Mouse (Mus musculus) forebrain, embryonic 13.5 days (tissue): ENCODE measurements at regions not wholly inside any gene's neighbourhood (a gene's known extent, or its start where the extent isn't known, plus 50 kb on each side); places are given as distances from the start of the nearest gene placed in this dataset.

Experiments used
- ATAC-seq: fragments of 200-750 bp; cut with Nextera tagmentation; 2 replicates; pipeline ENCODE4 v1.8.0; 2017
- H3K27ac ChIP-seq: fragments of 300-500 bp; sonication (generic); 2 replicates; pipeline ENCODE4 v1.5.1; 2015; ENCODE audit warnings: inconsistent platforms, mild to moderate bottlenecking, moderate library complexity
- H3K27me3 ChIP-seq: fragments of 300-500 bp; sonication (generic); 2 replicates; pipeline ENCODE4 v1.6.1; 2015; ENCODE audit warnings: mild to moderate bottlenecking, inconsistent platforms
- H3K36me3 ChIP-seq: fragments of 300-500 bp; sonication (generic); 2 replicates; pipeline ENCODE4 v1.6.1; 2015; ENCODE audit warnings: mild to moderate bottlenecking, inconsistent platforms; ENCODE audit not compliant: poor library complexity, severe bottlenecking
- H3K4me1 ChIP-seq: fragments of 300-500 bp; sonication (generic); 2 replicates; pipeline ENCODE4 v1.6.1; 2015; ENCODE audit warnings: inconsistent platforms
- H3K4me2 ChIP-seq: fragments of 300-500 bp; sonication (generic); 2 replicates; pipeline ENCODE4 v1.6.1; 2015; ENCODE audit warnings: inconsistent platforms, mild to moderate bottlenecking, moderate library complexity
- H3K4me3 ChIP-seq: fragments of 300-500 bp; sonication (generic); 2 replicates; pipeline ENCODE4 v1.5.1; 2015; ENCODE audit warnings: mild to moderate bottlenecking, inconsistent platforms
- H3K9ac ChIP-seq: fragments of 300-500 bp; sonication (generic); 2 replicates; pipeline ENCODE4 v1.6.1; 2015; ENCODE audit warnings: mild to moderate bottlenecking, inconsistent platforms
- H3K9me3 ChIP-seq: fragments of 300-500 bp; sonication (generic); replicated peaks from 2 replicates; pipeline ENCODE4 v1.6.1; 2016; ENCODE audit warnings: inconsistent platforms
- WGBS: fragments of 180-500 bp; shearing (Covaris S2); methylation state at CpG from one replicate; pipeline ENCODE4 v1.1.7; 2015; 5-methylcytosine and 5-hydroxymethylcytosine counted together

GRCm38 (mm10) chr12:58429929-58430328, 160.8 kb upstream of the Clec14a start:
- H3K36me3 ChIP-seq: no peaks in the 10 kb centered on the region
- no peaks in the 10 kb centered on the region for H3K27me3 ChIP-seq
- H3K9me3 ChIP-seq: no peaks in the 10 kb centered on the region
- H3K27ac ChIP-seq: no peak overlapping the region
- no peak for ATAC-seq
- H3K9ac ChIP-seq: no peak overlapping the region
- 0 out of 2 replicates have a peak, but pooled peaks cover 5% of the 10 kb centered on the region for H3K4me1 ChIP-seq
- no peak overlapping the region for H3K4me2 ChIP-seq
- WGBS: 62% methylated on average over 5 of the region's 5 CpGs
- H3K4me3 ChIP-seq: no peak overlapping the region

GRCm38 (mm10) chr12:58426758-58427157, 157.7 kb upstream of the Clec14a start:
- no peak for ATAC-seq
- 94% methylated on average over 6 of the region's 6 CpGs for WGBS
- Histone ChIP-seq H3K27me3 (no peaks in the 10 kb centered on the region), H3K4me3 (no peak overlapping the region), H3K9me3 (no peaks in the 10 kb centered on the region), H3K27ac (no peak overlapping the region), H3K36me3 (no peaks in the 10 kb centered on the region), H3K4me2 (no peak overlapping the region), H3K9ac (no peak overlapping the region), H3K4me1 (0 out of 2 replicates have a peak, but pooled peaks cover 5% of the 10 kb centered on the region)

DNA sequence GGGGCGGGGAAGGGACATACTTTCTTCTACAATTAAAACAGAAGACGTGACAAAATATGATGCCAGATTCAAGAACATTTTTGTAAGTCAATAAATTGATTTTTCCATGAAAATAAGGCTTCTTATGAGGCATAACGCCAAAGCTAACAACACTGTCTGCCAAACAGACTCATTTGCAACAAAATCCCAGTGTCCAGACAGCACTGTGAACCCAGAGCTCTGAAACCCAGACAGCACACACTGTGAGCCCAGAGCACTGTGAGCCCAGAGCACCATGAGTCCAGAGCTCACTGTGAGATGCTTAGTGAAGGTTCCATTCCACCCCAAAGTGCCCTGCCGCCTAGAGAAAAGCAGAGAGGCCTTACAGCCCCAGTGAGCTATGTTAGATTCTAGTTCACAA, 156.9 kb upstream of the Clec14a start:
- Histone ChIP-seq H3K36me3 (no peaks in the 10 kb centered on the region), H3K27ac (no peak overlapping the region), H3K4me1 (0 out of 2 replicates have a peak, but pooled peaks cover 5% of the 10 kb centered on the region), H3K4me3 (no peak overlapping the region), H3K9ac (no peak overlapping the region), H3K4me2 (no peak overlapping the region), H3K27me3 (no peaks in the 10 kb centered on the region), H3K9me3 (no peaks in the 10 kb centered on the region)
- 83% methylated on average over 4 of the region's 4 CpGs for WGBS
- ATAC-seq: no peak; the same call in 1 of the 2 replicates

DNA sequence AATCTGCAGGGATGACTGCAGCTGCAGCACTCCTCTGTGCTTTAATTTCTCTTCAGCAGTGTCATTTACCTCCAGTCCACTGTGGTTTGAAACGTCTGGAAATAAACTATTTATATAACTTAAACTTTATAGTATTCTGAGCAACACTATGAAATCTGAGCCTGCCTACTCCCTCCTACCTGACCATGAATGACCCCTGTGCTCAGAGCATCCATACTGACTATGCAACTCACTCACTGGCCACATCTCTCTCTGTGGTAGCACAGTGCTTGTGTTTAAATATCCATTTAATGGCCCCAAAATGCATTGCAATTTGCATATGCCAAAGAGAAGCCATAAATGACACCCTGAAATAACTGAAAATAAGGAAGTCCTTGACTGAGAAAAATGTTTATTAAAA, 154.5 kb upstream of the Clec14a start:
- Histone ChIP-seq H3K27ac (no peak overlapping the region), H3K9me3 (no peaks in the 10 kb centered on the region), H3K36me3 (no peaks in the 10 kb centered on the region), H3K4me2 (no peak overlapping the region), H3K9ac (no peak overlapping the region), H3K4me1 (no peaks in the 10 kb centered on the region), H3K4me3 (no peak overlapping the region), H3K27me3 (no peaks in the 10 kb centered on the region)
- WGBS: 50% methylated on average over 1 of the region's 1 CpGs
- ATAC-seq: no peak

GRCm38 (mm10) chr12:58401904-58402303, 132.8 kb upstream of the Clec14a start:
- no peaks in the 10 kb centered on the region for H3K27me3 ChIP-seq
- WGBS: 76% methylated on average over 3 of the region's 3 CpGs
- H3K4me1 ChIP-seq: no peaks in the 10 kb centered on the region
- ATAC-seq: 0 out of 2 replicates have a peak, but pooled peaks have one; percentile 45
- no peak overlapping the region for H3K4me2 ChIP-seq
- no peak overlapping the region for H3K4me3 ChIP-seq
- no peaks in the 10 kb centered on the region for H3K36me3 ChIP-seq
- H3K27ac ChIP-seq: no peak overlapping the region
- no peak overlapping the region for H3K9ac ChIP-seq
- no peaks in the 10 kb centered on the region for H3K9me3 ChIP-seq

DNA sequence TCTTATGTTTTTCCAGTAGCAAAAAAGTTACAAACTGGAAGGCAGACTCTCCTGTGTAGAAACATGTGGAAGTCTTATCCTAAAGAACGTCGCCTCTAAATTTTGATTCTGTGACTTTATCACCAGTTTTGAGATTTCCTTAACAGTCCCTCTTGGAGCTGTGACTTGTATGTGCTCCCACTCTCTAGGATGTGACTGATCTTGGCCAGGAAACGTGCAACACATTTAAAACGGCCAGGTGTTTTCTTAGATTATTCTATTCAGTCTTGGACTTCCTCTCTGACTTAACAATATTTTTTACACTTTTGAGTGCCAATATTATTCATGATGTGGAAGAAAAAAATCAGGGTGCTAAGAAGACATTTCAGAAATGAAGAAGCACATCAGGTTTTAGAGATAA, 91.2 kb upstream of the Clec14a start:
- ATAC-seq: no peak
- Histone ChIP-seq H3K36me3 (no peaks in the 10 kb centered on the region), H3K4me2 (no peak overlapping the region), H3K27me3 (no peaks in the 10 kb centered on the region), H3K9ac (no peak overlapping the region), H3K9me3 (no peaks in the 10 kb centered on the region), H3K4me1 (no peaks in the 10 kb centered on the region), H3K27ac (no peak overlapping the region), H3K4me3 (no peak overlapping the region)
- WGBS: 87% methylated on average over 4 of the region's 4 CpGs

DNA sequence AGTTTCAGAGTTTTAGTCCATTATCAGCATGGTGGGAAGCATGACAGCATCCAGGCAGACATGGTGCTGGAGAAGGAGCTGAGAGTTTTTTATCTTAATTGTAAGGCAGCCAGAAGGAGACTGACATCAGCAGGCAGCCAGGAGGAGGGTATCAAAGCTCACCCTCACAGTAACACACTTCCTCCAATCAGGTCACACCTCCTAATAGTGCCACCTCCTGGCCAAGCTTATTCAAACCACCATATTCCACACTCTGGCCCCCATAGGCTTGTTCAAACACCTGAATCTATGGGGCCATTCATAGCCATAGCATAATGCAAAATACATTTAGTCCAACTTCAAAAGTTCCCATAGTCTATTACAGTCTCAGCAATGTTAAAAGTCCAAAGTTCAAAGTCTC, 65.1 kb upstream of the Clec14a start:
- ATAC-seq: no peak
- Histone ChIP-seq H3K4me2 (no peak overlapping the region), H3K9ac (no peak overlapping the region), H3K27me3 (no peaks in the 10 kb centered on the region), H3K27ac (no peak overlapping the region), H3K4me1 (no peaks in the 10 kb centered on the region), H3K36me3 (no peaks in the 10 kb centered on the region), H3K4me3 (no peak overlapping the region), H3K9me3 (no peaks in the 10 kb centered on the region)

DNA sequence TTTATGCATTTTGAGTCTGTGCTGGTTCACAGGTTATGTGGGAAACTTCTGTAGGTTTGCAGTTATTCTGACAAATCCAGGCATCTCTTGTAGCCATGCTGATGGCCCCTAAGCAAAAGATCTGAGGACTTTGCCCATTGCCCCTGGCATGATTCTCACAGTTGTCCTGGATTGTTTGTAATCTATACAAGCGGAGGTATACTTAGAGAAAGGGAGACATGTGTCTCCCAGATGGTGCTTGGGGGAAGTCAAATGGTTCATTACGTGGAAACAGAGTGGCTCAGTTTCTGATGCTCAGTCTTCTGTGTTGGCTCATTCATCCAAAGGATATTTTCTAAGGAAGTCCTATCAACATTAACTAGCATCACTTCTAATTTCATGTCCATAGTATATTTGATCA, 60.8 kb upstream of the Clec14a start:
- H3K9ac ChIP-seq: no peak overlapping the region
- H3K27me3 ChIP-seq: no peaks in the 10 kb centered on the region
- 82% methylated on average over 2 of the region's 2 CpGs for WGBS
- H3K4me1 ChIP-seq: no peaks in the 10 kb centered on the region
- no peak overlapping the region for H3K4me3 ChIP-seq
- no peaks in the 10 kb centered on the region for H3K9me3 ChIP-seq
- no peaks in the 10 kb centered on the region for H3K36me3 ChIP-seq
- H3K4me2 ChIP-seq: no peak overlapping the region
- no peak for ATAC-seq
- H3K27ac ChIP-seq: no peak overlapping the region

DNA sequence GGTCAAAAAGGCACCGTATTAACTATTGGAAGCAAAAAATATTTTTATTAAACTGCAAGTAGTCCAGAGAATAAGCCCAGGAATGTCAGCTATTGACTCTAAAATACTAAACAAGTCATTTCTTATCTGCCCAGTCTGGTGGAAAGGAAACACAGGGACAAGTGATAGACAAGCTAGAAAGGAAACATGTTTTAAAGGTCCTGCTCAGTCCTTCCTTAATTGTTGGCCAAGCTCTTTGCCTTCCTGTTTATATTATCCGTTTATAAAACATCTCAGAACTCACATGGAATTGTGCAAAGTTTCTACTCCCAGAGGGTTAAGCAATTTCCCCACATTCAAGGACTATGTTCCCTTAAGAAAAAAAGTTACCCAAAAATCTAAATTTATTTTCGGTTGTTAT, 54.9 kb upstream of the Clec14a start:
- Histone ChIP-seq H3K9me3 (no peaks in the 10 kb centered on the region), H3K4me1 (no peaks in the 10 kb centered on the region), H3K27me3 (no peaks in the 10 kb centered on the region), H3K27ac (no peak overlapping the region), H3K4me2 (no peak overlapping the region), H3K9ac (no peak overlapping the region), H3K4me3 (no peak overlapping the region), H3K36me3 (no peaks in the 10 kb centered on the region)
- WGBS: 94% methylated on average over 3 of the region's 3 CpGs
- ATAC-seq: no peak
